Mouse (Mus musculus) olfactory bulb, adult 2 months (tissue): ENCODE measurements around the gene Ankra2. TPM values are rescaled to one million over a fixed set of nuclear protein-coding genes. Genes with fewer than 3 reads are reported as not detected.

Experiments used
- H3K27ac ChIP-seq: fragments of 200-500 bp; 2 replicates; pipeline ENCODE4 v1.5.1; 2012; ENCODE audit warnings: low read depth, low read length; ENCODE audit not compliant: insufficient read depth
- H3K4me1 ChIP-seq: fragments of 200-500 bp; 2 replicates; pipeline ENCODE4 v1.6.1; 2012; ENCODE audit warnings: low read length; ENCODE audit not compliant: control insufficient read depth, insufficient read depth
- H3K4me3 ChIP-seq: fragments of 200-500 bp; 2 replicates; pipeline ENCODE4 v1.5.1; 2012; ENCODE audit warnings: mild to moderate bottlenecking, low read depth, low read length, moderate library complexity; ENCODE audit not compliant: insufficient read depth
- CTCF ChIP-seq: fragments of 200-500 bp; IDR thresholded peaks from 2 replicates; pipeline ENCODE4 v1.5.1; 2012; ENCODE audit warnings: low read depth, mild to moderate bottlenecking, low read length, moderate library complexity; ENCODE audit not compliant: insufficient read depth
- POLR2A ChIP-seq: fragments of 200-500 bp; IDR thresholded peaks from 2 replicates; pipeline ENCODE4 v1.6.1; 2012; ENCODE audit warnings: mild to moderate bottlenecking, low read depth, low read length, moderate library complexity; ENCODE audit not compliant: insufficient read depth
- WGBS: fragments of 180-500 bp; shearing (Covaris S2); methylation state at CpG from one replicate; pipeline ENCODE4 v1.1.7; 2018; 5-methylcytosine and 5-hydroxymethylcytosine counted together
- polyA plus RNA-seq: library from polyadenylated mRNA; stranded (reverse); fragments of >200 nt; gene quantifications from 2 replicates; pipeline ENCODE4 v1.2.4, GENCODE M21; 2012; ENCODE audit warnings: low replicate concordance; ENCODE audit not compliant: missing spikeins, insufficient read depth, insufficient read length

The Ankra2 gene
- polyA plus RNA-seq, 1 experiment: not detected

DNA sequence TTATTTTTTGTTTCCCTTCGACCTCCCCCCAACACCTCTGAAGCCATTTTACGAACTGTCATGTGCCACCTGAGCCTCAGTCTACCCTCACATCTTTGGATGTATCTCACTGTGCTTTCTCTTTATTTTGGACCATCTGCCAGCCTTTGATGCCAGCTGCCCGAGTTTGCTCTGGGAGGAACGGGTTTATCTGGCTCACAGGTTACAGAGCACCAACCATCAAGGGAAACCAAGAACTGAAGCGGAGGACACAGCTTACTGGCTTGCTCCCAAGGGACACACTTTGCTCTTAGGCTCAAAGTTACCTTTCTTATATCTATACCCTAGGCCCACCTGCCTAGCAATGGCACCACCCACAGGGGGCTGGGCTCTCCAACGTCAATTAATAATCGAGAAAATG, 17.5 kb upstream of the Ankra2 start:
- TF ChIP-seq POLR2A (no peak), CTCF (no peak)
- Histone ChIP-seq H3K4me3 (no peak overlapping the region), H3K27ac (no peak overlapping the region), H3K4me1 (no peaks in the 10 kb centered on the region)
- 72% methylated on average over 7 of the region's 7 CpGs for WGBS

DNA sequence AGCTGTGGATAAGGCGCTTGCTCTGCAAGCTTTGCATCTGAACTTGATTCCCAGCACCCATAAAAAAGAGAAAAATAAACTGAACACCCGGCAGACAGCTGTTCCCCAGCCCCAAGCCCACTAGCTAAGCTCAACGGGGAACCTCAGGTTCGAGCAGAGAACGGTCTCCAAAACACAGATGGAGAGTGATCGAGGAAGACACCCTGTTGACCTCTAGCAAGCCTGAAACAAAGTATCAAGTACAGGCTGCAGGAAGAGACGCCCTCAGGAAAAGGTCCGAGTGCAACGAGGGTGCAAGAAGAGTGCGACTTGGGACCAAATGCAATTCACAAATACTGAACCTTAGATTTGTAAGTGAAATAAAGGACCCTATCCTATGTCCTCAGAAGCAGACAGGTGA, 13.3 kb upstream of the Ankra2 start:
- Histone ChIP-seq H3K4me3 (no peak overlapping the region), H3K4me1 (no peaks in the 10 kb centered on the region), H3K27ac (no peak overlapping the region)
- WGBS: 88% methylated on average over 10 of the region's 10 CpGs
- TF ChIP-seq POLR2A: no peak

DNA sequence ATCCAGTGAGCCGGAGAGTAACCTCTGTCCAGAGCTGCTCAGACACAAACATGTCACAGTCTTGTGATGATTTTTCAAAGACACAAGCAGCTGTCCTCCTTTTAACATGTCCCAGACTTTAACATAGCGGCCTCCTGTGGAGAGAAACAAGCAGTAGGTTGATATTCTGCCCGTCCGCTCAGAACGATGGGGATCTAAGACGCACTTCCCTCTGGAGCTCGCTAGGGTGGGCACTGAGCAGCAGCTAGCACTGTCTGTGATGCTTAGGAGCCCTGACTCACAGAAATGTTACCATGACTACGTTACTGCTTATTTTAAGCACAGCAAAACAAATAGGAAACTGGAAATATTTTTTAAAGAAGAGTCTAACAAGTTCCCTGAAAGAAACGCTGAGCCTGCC, 8.0 kb upstream of the Ankra2 start:
- Histone ChIP-seq H3K27ac (no peak overlapping the region), H3K4me3 (no peak overlapping the region), H3K4me1 (peaks cover 3% of the 10 kb centered on the region; the same call in 1 of the 2 replicates)
- TF ChIP-seq CTCF (no peak), POLR2A (no peak)
- WGBS: 51% methylated on average over 9 of the region's 9 CpGs

DNA sequence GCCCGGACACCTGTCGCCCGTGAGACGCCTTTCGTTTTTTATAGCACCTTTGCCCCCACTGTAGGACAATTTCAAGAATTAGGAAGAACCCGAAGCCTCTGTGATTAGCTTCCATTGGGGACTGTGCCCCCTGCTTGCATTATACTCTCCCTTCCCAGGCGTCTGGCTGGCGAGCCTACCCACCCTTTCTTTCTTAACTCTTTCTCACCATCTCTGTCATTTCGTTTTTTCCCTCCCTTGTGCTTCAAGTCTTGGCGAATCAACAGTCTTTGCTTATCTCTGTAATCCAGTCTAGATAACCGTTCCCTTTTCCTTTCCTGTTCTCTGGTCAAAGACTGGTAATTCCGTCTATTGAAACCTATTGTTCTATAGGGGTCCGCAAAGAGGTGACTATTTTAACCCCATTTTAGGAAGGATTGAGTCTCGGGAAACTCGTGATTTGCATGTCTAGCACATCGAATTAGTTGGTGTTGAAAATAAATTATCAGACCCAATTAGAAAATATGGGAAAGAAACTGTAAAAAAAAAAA, 649 bp downstream of the Ankra2 start:
- TF ChIP-seq POLR2A (no peak), CTCF (no peak)
- under 1% methylated on average over 16 of the region's 16 CpGs for WGBS
- H3K4me1 ChIP-seq: peaks cover 2% of the 10 kb centered on the region; the same call in 1 of the 2 replicates
- peak overlapping the region; percentile 85 for H3K27ac ChIP-seq
- H3K4me3 ChIP-seq: peak overlapping the region; percentile 99

DNA sequence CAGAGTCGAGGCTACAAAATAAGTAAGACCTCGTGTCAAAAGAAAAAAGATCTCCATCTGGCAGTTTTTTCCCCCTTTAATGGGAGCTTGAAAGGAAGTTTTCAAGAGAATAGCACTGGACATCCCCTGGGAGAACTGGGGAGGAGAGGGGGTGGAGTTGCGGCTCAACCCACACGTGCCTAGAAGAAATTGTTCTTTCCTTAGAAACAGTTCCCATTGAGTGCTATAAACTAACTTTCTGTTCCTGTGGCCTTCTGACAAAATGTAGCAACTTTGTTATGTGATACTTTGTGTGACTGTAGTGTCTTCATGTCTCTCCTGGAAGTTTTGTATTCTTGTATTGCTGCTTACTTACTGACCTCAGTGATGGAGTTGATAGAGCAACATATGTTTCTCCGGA, 1.2 kb downstream of the Ankra2 start:
- 26% methylated on average over 5 of the region's 5 CpGs for WGBS
- no peak for TF ChIP-seq POLR2A
- no peak for TF ChIP-seq CTCF
- H3K27ac ChIP-seq: no peak overlapping the region
- peaks cover 2% of the 10 kb centered on the region; the same call in 1 of the 2 replicates for H3K4me1 ChIP-seq
- H3K4me3 ChIP-seq: 0 out of 2 replicates have a peak overlapping the region, but pooled peaks have one; percentile 3

DNA sequence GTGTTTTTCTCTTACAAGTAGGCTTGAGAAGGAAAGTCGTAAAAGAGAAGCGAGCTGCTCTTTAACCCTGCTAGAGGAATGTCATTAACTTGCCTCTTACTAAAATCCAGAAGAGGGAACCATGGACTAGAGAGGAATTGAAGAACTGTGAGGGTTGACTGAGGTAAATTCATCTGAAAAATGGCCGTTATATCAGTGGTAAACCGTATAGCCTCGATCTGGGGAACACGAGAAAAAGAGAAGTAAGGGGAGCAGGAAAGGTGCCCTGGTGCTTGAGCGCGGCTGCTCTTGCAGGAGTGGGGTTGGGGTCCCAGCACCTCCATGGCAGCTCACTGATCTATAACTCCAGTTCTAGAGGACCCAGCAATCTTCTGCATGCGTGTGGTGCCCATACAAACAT, 11.1 kb downstream of the Ankra2 start:
- Histone ChIP-seq H3K27ac (no peak overlapping the region), H3K4me3 (no peak overlapping the region), H3K4me1 (no peaks in the 10 kb centered on the region)
- TF ChIP-seq POLR2A: no peak
- TF ChIP-seq CTCF: no peak
- 95% methylated on average over 9 of the region's 9 CpGs for WGBS

DNA sequence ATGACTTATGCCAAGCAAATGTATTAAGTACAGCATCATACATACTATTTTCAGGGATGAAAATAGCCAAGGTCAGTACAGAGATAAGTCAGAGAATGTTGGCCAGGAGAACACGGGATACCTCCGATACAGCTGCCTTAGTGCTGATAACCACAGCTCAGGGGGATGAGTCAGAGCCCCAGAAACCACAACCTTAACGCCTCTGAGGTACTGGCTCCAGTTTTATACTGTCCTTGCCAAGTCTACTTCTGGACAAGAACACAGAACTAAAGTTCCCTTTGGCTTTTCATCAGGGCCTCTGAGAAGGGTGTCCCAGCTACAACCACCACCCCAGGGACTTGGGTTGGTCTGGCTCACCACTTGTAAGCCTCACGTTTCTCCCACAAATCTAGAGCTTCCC, 12.8 kb downstream of the Ankra2 start:
- WGBS: 79% methylated on average over 4 of the region's 4 CpGs
- TF ChIP-seq POLR2A: no peak
- TF ChIP-seq CTCF: no peak
- no peak overlapping the region for H3K4me3 ChIP-seq
- no peaks in the 10 kb centered on the region for H3K4me1 ChIP-seq
- no peak overlapping the region for H3K27ac ChIP-seq

DNA sequence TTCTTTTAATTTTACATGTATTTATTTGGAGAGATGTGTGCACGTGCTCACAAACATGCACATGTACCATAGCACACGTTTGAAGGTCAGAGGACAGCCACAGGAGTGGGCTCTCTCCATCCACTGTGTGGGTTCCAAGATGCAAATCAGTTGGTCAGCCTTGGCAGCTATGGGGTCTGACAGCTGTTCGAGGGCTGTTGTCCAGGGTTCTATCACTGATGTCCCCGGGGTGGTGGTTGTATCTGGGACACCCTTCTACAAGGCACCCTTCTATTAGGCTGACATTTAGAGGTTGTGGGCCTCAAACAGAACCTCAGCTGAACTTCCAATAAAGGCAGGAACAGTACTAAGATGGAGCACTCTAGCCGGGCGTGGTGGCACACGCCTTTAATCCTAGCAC, 13.4 kb downstream of the Ankra2 start:
- WGBS: 88% methylated on average over 7 of the region's 7 CpGs

DNA sequence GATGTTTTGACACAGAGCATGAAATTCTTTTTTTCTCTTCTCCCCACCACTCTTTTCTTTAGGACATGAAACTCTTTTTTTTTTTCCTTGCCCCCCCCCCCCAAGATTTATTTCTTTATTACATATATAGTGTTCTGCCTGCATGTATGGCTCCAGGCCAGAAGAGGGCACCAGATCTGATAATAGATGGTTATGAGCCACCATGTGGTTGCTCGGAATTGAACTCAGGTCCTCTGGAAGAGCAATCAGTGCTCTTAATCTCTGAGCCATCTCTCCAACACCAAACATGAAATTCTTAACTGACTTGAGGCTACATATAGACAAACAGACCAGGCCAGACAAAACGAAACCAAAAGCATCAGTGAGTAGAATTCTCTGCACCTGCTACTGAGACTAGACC, 14.6 kb downstream of the Ankra2 start:
- Histone ChIP-seq H3K4me1 (no peaks in the 10 kb centered on the region), H3K27ac (no peak overlapping the region), H3K4me3 (no peak overlapping the region)
- WGBS: 86% methylated on average over 2 of the region's 2 CpGs
- TF ChIP-seq CTCF (no peak), POLR2A (no peak)

More for the DNA sequence above, 13.4 kb downstream of the Ankra2 start:
- Histone ChIP-seq H3K4me1 (no peaks in the 10 kb centered on the region), H3K4me3 (no peak overlapping the region), H3K27ac (no peak overlapping the region)
- TF ChIP-seq CTCF (no peak), POLR2A (no peak)

DNA sequence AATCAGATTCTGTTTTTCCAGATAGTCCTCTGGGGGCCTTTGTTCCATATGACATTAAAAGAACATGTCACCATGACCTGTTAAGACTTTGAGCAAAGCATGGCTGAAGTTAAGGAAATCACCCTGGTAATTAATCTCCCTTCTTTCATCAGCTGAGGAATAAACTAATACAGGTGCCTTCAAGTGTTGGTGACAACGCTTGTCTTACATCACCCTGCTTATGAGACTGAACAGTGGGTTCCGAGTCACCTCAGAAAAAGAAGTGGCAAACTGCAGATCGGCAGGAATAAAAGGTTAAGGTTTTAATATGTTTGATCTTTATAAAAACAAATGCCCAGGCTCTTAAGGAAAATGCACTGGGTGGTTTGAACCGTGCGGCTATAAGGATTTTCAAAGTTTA, 16.8 kb downstream of the Ankra2 start, which contains the start of gene Gm21976:
TSS of gene Gm21976 (plus strand) at position 202 of the 400 bp plus-strand sequence.
- TF ChIP-seq CTCF (no peak), POLR2A (no peak)
- WGBS: 93% methylated on average over 5 of the region's 5 CpGs
- H3K4me3 ChIP-seq: no peak within 1 kb of the TSS
- no peak within 1 kb of the TSS for H3K27ac ChIP-seq
- H3K4me1 ChIP-seq: no peaks in the 10 kb centered on the region
